Mouse (Mus musculus) liver, embryonic 14.5 days (tissue): ENCODE results near the gene Arnt2.

Source experiments
- CTCF ChIP-seq: IDR thresholded peaks from 2 replicates; pipeline ENCODE4 v1.5.1; 2016; ENCODE audit warnings: antibody characterized with exemption, low read depth, control low read depth
- EP300 ChIP-seq: IDR thresholded peaks from 2 replicates; pipeline ENCODE4 v1.6.1; 2016; ENCODE audit warnings: antibody characterized with exemption, low read depth

DNA sequence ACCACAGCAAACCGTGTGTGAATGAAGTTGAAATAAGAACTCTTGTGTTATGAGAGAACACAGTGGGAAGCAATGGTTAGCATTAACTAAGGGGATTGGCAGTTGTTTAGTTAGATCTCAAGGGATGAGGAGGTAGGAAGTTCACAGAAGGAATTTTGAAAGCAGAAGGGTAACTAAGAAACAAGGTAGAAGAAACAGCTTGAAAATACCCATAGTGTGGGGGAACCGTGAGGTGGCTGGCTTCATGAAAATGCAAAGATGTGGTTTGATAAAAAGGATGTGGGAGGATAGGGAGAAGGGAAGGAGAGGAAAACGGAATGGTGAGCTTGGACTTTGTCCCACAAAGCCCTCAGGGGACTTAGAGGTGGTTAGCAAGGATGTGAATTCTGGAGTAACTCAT, 125.0 kb downstream of the Arnt2 start:
- TF ChIP-seq CTCF (no peak), EP300 (no peak)
